ENCODE assay signal across 8 mouse cellular contexts in the genomic region with DNA sequence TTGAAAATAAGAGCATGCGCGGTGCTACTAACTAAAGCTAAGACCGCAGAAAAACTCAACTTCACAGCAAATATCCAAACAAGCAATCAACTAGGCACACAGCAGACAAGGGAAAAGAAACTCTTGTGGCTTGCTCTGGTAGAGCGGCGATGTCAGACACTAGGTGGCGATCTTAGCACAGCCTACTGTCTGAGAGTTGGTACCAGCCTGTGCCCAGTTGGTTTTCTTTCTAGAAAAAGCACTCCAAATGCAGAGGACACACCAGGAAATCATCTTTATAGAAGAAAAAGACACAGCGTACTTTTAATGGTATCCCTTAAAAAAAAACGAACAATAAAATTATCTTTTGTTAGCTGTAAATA.
DNase-seq lines count a peak whose midpoint lies in the region; ATAC-seq lines count a peak whose summit lies in the region.

No protein-coding gene starts in this region.

- intact Hi-C loops in heart, postnatal 36 days (cut with DNase I) = loop anchor here (1.0 to 10.0 kb wide), 4 partner anchors 256 to 680 kb away; no protein-coding TSS in a partner anchor

- peak; percentile 49 to 77 for DNase-seq in heart, adult 18-20 months
- DNase-seq in ZHBTc4 (ENCODE audit: low read depth, low spot score) = peak; percentile 75
- DNase-seq in embryo, embryonic 11 days = peak; percentile 82
- DNase-seq in heart, postnatal 36 days = peak; percentile 66
- peak; percentile 24 for DNase-seq in left cerebral cortex, adult 11 months (ENCODE audit: low spot score)
- DNase-seq in midbrain, embryonic 10.5 days (ENCODE audit: low spot score) = peak; percentile 66
- DNase-seq in telencephalon, adult 2 months (ENCODE audit: low read depth, low spot score) = peak; percentile 31

- 13% methylated on average over 8 of the region's 8 CpGs for WGBS in heart, embryonic 12.5 days
- 12% methylated on average over 8 of the region's 8 CpGs for WGBS in midbrain, embryonic 10.5 days

- H3K36me3 ChIP-seq in heart, embryonic 12.5 days = no peaks in the 10 kb centered on the region
- no peaks in the 10 kb centered on the region for H3K36me3 ChIP-seq in midbrain, embryonic 10.5 days

- no peak for ATAC-seq in heart, embryonic 12.5 days (ENCODE audit: insufficient number of reproducible peaks, low FRiP score)

- no peak overlapping the region for H3K9ac ChIP-seq in heart, embryonic 12.5 days

- H3K9me3 ChIP-seq in heart, embryonic 12.5 days (replicated peaks) = no peaks in the 10 kb centered on the region
- H3K9me3 ChIP-seq in midbrain, embryonic 10.5 days (replicated peaks) = peaks cover 21% of the 10 kb centered on the region

- H3K27me3 ChIP-seq in heart, embryonic 12.5 days (replicated peaks) = no peaks in the 10 kb centered on the region
- peaks cover 52% of the 10 kb centered on the region for H3K27me3 ChIP-seq in midbrain, embryonic 10.5 days (ENCODE audit: low read depth, poor library complexity, severe bottlenecking)

- H3K27ac ChIP-seq in heart, embryonic 12.5 days (ENCODE audit: poor library complexity, severe bottlenecking) = no peak overlapping the region
- no peak overlapping the region for H3K27ac ChIP-seq in midbrain, embryonic 10.5 days (replicated peaks)

- no peaks in the 10 kb centered on the region for H3K4me1 ChIP-seq in heart, embryonic 12.5 days (replicated peaks)
- H3K4me1 ChIP-seq in midbrain, embryonic 10.5 days = peaks cover 26% of the 10 kb centered on the region

- no peak overlapping the region for H3K4me2 ChIP-seq in heart, embryonic 12.5 days

- H3K4me3 ChIP-seq in heart, embryonic 12.5 days = no peak overlapping the region
- H3K4me3 ChIP-seq in midbrain, embryonic 10.5 days = no peak overlapping the region

Comparison
In these comparisons a context has a peak if more than half of its experiments do, and no peak if none do; other contexts are left out.
1. DNase-seq: peak in every context shown above with its lines; median percentile 82 in embryo, embryonic 11 days; 75 in ZHBTc4; 66 in heart, postnatal 36 days; 66 in midbrain, embryonic 10.5 days; 63 in heart, adult 18-20 months; 31 in telencephalon, adult 2 months; 24 in left cerebral cortex, adult 11 months.